Mouse (Mus musculus): ENCODE results near the gene Olfr1371. TPM values are rescaled to one million over a fixed set of nuclear protein-coding genes. Genes with fewer than 3 reads are reported as not detected.
"Not testable (repeated sequence)": the region's sequence is repeated elsewhere in the genome, so short reads cannot be mapped to it uniquely, and the experiment has no call there.

Olfr1371 gene
- total RNA-seq, 1 experiment from 2014 or later: not detected

- ATAC-seq (replicated peaks; ENCODE audit: insufficient number of reproducible peaks, low FRiP score, low TSS enrichment, poor library complexity, severe bottlenecking): no peak
These were observed 13.9 kb upstream of the Olfr1371 start for GRCm38 (mm10) chr11:52227466-52228226.

GRCm38 (mm10) chr11:52227053-52227452, 13.3 kb upstream of the Olfr1371 start:
- no peak for ATAC-seq (replicated peaks; ENCODE audit: insufficient number of reproducible peaks, low FRiP score, low TSS enrichment, poor library complexity, severe bottlenecking)

DNA sequence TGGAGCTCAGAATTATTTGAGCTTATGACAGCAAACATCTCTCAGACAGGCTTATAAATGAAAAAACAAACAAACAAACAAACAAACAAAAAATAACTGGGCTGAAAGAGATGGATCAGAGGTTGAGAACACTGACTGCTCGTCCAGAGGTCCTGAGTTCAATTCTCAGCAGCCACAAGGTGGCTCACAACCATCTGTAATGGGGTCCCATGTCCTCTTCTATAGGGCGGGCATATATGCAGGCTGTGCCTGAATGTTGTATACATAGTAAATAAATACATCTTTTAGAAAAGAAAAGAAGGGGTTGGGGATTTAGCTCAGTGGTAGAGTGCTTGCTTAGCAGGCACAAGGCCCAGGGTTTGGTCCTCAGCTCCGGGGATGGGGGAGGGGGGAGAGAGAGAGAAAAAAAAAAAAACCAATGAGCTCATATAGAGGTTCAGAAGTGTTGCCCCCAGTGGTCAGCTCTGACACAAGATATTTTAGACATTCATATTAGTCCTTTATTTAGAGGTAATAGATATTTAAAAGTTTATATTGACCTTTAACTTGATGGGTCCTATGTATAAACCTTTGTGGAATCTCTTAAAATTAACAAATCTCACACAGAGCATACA, 12.3 kb upstream of the Olfr1371 start:
- ATAC-seq (replicated peaks; ENCODE audit: insufficient number of reproducible peaks, low FRiP score, low TSS enrichment, poor library complexity, severe bottlenecking): no peak

- ATAC-seq (replicated peaks; ENCODE audit: insufficient number of reproducible peaks, low FRiP score, low TSS enrichment, poor library complexity, severe bottlenecking): peak; percentile 38; the same call in 1 of the 2 replicates
These were observed 10.3 kb upstream of the Olfr1371 start for GRCm38 (mm10) chr11:52223968-52224682.

GRCm38 (mm10) chr11:52222891-52223290, 9.1 kb upstream of the Olfr1371 start:
- ATAC-seq (replicated peaks; ENCODE audit: insufficient number of reproducible peaks, low FRiP score, low TSS enrichment, poor library complexity, severe bottlenecking): no peak

DNA sequence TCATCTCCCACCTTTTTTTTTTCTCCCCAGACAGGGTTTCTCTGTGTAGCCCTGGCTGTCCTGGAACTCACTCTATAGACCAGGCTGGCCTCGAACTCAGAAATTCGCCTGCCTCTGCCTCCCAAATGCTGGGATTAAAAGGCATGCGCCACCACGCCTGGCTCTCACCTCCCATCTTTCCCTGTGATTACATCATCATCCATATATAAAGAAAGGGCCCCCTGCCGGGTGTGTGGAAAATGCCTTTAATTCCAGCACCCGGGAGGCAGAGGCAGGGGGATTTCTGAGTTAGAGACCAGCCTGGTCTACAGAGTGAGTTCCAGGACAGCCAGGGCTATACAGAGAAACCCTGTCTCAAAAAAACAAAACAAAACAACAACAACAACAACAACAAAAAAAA, 8.1 kb upstream of the Olfr1371 start:
- not testable (repeated sequence) for ATAC-seq (replicated peaks; ENCODE audit: insufficient number of reproducible peaks, low FRiP score, low TSS enrichment, poor library complexity, severe bottlenecking)

DNA sequence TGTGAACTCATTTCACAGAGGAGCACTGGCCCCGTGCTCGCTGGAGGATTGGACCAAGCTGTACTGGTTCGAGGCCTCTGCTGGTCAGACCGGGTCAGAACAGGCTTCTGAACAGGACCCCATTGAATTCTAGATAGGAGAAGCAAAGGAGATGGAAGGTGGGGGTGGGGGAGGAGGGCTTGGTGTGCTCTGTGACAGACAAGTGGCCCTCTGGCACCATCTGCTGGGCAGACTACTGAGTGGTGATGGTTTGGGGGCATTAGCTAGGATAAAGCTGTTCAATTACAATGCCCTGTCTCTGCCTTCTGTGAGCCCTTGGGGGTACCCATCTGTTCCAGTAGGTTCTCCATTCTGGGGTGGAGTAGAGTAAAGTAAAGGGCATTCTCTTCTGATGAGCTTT, 6.5 kb upstream of the Olfr1371 start:
- no peak; the same call in 1 of the 2 replicates for ATAC-seq (replicated peaks; ENCODE audit: insufficient number of reproducible peaks, low FRiP score, low TSS enrichment, poor library complexity, severe bottlenecking)

DNA sequence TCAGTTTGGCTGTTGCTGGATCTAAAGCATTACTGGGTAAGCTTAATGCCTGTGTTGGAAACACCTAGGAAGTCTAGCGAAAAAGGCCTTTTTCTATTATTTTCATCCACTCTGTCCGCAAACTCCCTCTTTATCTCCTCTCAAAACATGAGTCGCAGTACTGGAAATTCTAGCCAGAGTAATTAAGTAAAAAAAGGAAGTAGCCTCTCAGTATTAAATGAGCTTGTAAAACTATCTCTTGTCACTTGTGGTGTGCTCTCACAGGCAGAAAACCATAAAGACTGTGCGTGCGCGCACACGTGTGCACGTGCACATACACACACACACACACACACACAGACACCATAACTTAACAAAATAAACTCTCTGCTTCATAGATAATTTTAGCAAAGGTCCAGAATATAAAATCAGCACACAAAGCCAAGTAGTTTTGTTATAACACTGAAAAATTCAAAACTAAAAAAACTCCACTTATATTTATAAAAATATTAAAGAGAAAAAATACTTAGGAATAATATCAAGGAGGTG, 17.2 kb downstream of the Olfr1371 start:
- not testable (repeated sequence) for ATAC-seq (replicated peaks; ENCODE audit: insufficient number of reproducible peaks, low FRiP score, low TSS enrichment, poor library complexity, severe bottlenecking)

- ATAC-seq (replicated peaks; ENCODE audit: insufficient number of reproducible peaks, low FRiP score, low TSS enrichment, poor library complexity, severe bottlenecking): not testable (repeated sequence)
These were observed 33.1 kb downstream of the Olfr1371 start for GRCm38 (mm10) chr11:52180651-52181050.

- ATAC-seq (replicated peaks; ENCODE audit: insufficient number of reproducible peaks, low FRiP score, low TSS enrichment, poor library complexity, severe bottlenecking): not testable (repeated sequence)
These were observed 33.9 kb downstream of the Olfr1371 start for GRCm38 (mm10) chr11:52179897-52180296.

GRCm38 (mm10) chr11:52168461-52168860, 45.3 kb downstream of the Olfr1371 start:
- ATAC-seq (replicated peaks; ENCODE audit: insufficient number of reproducible peaks, low FRiP score, low TSS enrichment, poor library complexity, severe bottlenecking): no peak

DNA sequence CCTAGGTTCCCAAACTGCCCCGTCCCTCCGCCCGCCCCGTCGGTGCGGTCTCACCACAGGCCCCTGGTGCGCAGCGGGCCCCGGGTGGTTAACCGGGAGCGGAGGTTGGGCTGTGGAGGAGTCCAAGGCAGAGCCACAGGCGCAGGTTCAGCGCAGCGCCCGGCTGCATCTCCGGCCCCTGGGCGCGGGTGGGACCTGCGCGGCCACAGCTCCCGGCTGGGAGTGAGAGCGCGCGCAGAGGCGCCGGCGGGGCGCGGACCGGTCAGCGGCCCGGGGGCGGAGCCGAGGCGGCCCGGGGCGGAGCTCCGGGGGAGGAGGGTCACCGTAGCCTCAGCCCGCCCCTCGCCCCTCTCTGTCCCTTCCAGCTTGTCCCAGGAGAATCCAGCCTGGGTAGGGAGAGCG, 45.9 kb downstream of the Olfr1371 start:
- ATAC-seq (replicated peaks; ENCODE audit: insufficient number of reproducible peaks, low FRiP score, low TSS enrichment, poor library complexity, severe bottlenecking): not testable (repeated sequence)

DNA sequence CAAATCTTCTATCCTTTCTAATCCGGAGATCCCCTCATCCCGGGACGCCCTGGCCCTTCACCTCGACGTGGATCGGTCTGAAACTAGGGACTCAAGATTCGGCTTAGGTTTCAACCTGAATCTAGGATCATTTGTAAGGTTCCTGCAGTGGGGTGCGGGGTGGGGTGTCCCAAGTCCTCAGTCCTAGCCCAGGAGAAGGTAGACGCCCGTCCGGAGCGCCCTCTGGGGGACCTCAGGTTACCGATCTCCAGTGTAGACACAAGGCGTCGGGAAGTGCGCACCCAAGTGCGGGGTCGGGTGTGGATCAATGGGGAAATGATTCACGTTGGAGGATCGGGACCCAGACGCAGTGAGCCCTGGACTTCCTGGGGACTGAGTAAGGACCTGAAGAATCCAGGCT, 46.7 kb downstream of the Olfr1371 start:
- no peak for ATAC-seq (replicated peaks; ENCODE audit: insufficient number of reproducible peaks, low FRiP score, low TSS enrichment, poor library complexity, severe bottlenecking)

GRCm38 (mm10) chr11:52163926-52164325, 49.9 kb downstream of the Olfr1371 start:
- no peak for ATAC-seq (replicated peaks; ENCODE audit: insufficient number of reproducible peaks, low FRiP score, low TSS enrichment, poor library complexity, severe bottlenecking)

Other genes with a start within 250 kb of the Olfr1371 start
- gene Cdkn2aipnl, start 246.3 kb downstream of the Olfr1371 start, total RNA-seq (2017): 45.8 to 58.1 TPM (median 49.2 TPM) in 3 replicates
- 158 to 210 TPM (median 163 TPM) in 3 replicates for gene Ube2b, start 213.2 kb downstream of the Olfr1371 start, total RNA-seq (2017)
- 2.7 to 7.1 TPM (median 3.7 TPM) in 3 replicates for gene Cdkl3, start 209.8 kb downstream of the Olfr1371 start, total RNA-seq (2017)
- 187 to 227 TPM (median 195 TPM) in 3 replicates for gene Ppp2ca, start 115.3 kb downstream of the Olfr1371 start, total RNA-seq (2017)
- gene Olfr1373, start 68.5 kb downstream of the Olfr1371 start, total RNA-seq (2017): not detected in 3 replicates
- 108 to 155 TPM (median 147 TPM) in 3 replicates for gene Skp1a, start 18.0 kb upstream of the Olfr1371 start, total RNA-seq (2017)
- gene Tcf7, start 69.0 kb upstream of the Olfr1371 start, total RNA-seq (2017): 3.4 to 17.2 TPM (median 3.9 TPM) in 3 replicates
- 58.8 to 66.7 TPM (median 64.5 TPM) in 3 replicates for gene Vdac1, start 146.9 kb upstream of the Olfr1371 start, total RNA-seq (2017)
- 65.4 to 88.6 TPM (median 68.4 TPM) in 3 replicates for gene 9530068E07Rik, start 182.4 kb upstream of the Olfr1371 start, total RNA-seq (2017)

Data from monocyte, adult 5-6 weeks (primary cell).